Mouse (Mus musculus) neural tube, embryonic 15.5 days (tissue): ENCODE measurements around the gene Tcf15. TPM values are rescaled to one million over a fixed set of nuclear protein-coding genes. Genes with fewer than 3 reads are reported as not detected.

Source experiments
- ATAC-seq: fragments of 200-750 bp; cut with Nextera tagmentation; 2 replicates; pipeline ENCODE4 v1.8.0; 2017; ENCODE audit warnings: mild to moderate bottlenecking, moderate TSS enrichment, moderate library complexity; ENCODE audit not compliant: low FRiP score
- H3K27ac ChIP-seq: fragments of 300-500 bp; sonication (generic); replicated peaks from 2 replicates; pipeline ENCODE4 v1.5.1; 2015; ENCODE audit warnings: mild to moderate bottlenecking, inconsistent platforms
- H3K27me3 ChIP-seq: fragments of 300-500 bp; sonication (generic); replicated peaks from 2 replicates; pipeline ENCODE4 v1.6.1; 2015; ENCODE audit warnings: inconsistent platforms
- H3K36me3 ChIP-seq: fragments of 300-500 bp; sonication (generic); 2 replicates; pipeline ENCODE4 v1.6.1; 2015; ENCODE audit warnings: inconsistent platforms
- H3K4me1 ChIP-seq: fragments of 300-500 bp; sonication (generic); 2 replicates; pipeline ENCODE4 v1.6.1; 2015; ENCODE audit warnings: inconsistent platforms
- H3K4me2 ChIP-seq: fragments of 300-500 bp; sonication (generic); 2 replicates; pipeline ENCODE4 v1.6.1; 2015; ENCODE audit warnings: inconsistent platforms, mild to moderate bottlenecking, moderate library complexity
- H3K4me3 ChIP-seq: fragments of 300-500 bp; sonication (generic); replicated peaks from 2 replicates; pipeline ENCODE4 v1.5.1; 2015; ENCODE audit warnings: mild to moderate bottlenecking, inconsistent platforms
- H3K9ac ChIP-seq: fragments of 300-500 bp; sonication (generic); replicated peaks from 2 replicates; pipeline ENCODE4 v1.6.1; 2015; ENCODE audit warnings: mild to moderate bottlenecking, inconsistent platforms
- H3K9me3 ChIP-seq: fragments of 300-500 bp; sonication (generic); replicated peaks from 2 replicates; pipeline ENCODE4 v1.6.1; 2016; ENCODE audit warnings: inconsistent platforms
- WGBS: fragments of 180-500 bp; shearing (Covaris S2); methylation state at CpG from one replicate; pipeline ENCODE4 v1.1.7; 2015; ENCODE audit warnings: mixed read lengths; 5-methylcytosine and 5-hydroxymethylcytosine counted together
- polyA plus RNA-seq: library from polyadenylated mRNA; unstranded; fragments of >200 nt; fragmentation: Nextera tagmentation; extraction: Ambion mirVana; gene quantifications from 2 replicates; pipeline ENCODE4 v1.2.1, GENCODE M21; 2015

The Tcf15 gene
- 2.1 and 4.0 TPM in 2 replicates for polyA plus RNA-seq

DNA sequence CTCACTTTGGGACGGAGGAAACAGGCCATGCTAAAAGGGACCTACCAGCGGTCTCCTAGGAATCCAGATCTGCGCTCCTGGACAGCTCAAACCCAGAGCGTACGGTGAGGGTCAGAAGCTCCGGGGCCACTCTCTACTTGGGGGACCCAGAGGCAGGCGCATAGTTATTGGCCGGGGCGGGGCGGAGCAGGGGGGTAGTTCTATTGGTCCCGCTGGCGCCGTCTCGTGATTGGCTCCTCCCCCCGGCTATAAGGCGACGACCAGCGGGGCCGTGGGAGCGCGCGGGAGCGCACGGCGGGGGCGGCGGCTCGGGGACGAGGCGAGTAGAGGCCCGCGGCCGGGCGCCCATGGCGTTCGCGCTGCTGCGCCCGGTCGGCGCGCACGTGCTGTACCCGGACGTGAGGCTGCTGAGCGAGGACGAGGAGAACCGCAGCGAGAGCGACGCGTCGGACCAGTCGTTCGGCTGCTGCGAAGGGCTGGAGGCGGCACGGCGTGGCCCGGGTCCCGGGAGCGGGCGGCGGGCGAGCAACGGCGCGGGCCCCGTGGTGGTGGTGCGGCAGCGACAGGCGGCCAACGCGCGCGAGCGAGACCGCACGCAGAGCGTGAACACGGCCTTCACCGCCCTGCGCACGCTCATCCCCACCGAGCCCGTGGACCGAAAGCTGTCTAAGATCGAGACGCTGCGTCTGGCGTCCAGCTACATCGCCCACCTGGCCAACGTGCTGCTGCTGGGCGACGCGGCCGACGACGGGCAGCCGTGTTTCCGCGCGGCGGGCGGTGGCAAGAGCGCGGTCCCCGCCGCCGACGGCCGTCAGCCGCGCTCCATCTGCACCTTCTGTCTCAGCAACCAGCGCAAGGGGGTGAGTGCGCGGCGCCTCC lies at the start of gene Tcf15:
Gene Tcf15 (plus strand): TSS at position 283 of the 879 bp plus-strand sequence.
- peaks cover 25% of the 10 kb centered on the region for H3K27me3 ChIP-seq
- H3K4me2 ChIP-seq = peak within 1 kb of the TSS; percentile 67
- peak within 1 kb of the TSS; percentile 44 for H3K4me3 ChIP-seq
- H3K9me3 ChIP-seq = no peaks in the 10 kb centered on the region
- under 1% methylated on average over 113 of the region's 118 CpGs for WGBS
- peak within 1 kb of the TSS; percentile 27; the same call in 1 of the 2 replicates for H3K9ac ChIP-seq
- H3K4me1 ChIP-seq = peaks cover 39% of the 10 kb centered on the region
- no peaks in the 10 kb centered on the region for H3K36me3 ChIP-seq
- ATAC-seq = peak; percentile 66
- H3K27ac ChIP-seq = no peak within 1 kb of the TSS

DNA sequence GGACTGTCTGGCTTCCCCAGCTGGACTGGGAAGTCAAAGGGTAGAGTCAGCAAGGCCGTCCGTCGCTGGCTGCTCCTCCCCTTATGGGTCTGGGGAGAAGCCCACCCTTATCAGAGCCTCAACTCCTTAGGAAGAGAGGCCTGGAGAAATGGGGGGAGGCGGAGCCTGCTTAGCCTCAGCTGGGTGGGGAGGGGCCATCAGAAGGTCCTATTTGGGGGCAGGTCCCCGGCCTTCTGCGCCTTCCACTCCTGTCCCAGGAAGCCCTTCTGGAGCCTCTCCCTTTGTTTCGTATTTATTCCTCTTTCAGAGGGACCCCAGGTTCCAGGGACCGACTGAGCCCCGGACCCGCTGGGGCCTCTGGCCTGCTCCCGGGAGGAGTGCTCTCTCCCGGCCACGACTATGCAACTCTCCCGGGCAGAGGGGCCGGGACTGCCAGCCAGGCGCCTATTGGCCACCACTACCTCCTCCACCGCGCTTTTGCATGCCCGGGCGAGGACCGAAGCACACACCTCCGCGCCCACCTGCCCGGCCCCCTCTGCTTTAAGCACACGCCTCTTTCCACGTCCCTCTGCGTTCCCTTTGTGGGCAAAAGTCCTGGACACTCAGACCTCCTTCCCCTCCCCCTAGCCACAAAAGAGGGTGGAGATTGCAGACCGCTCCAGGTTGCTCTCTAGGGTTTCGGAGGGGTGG lies 48.4 kb upstream of the Tcf15 start:
- Histone ChIP-seq H3K9ac (no peak overlapping the region), H3K27me3 (peaks cover 12% of the 10 kb centered on the region), H3K4me3 (no peak overlapping the region), H3K4me2 (no peak overlapping the region), H3K36me3 (no peaks in the 10 kb centered on the region), H3K27ac (no peak overlapping the region), H3K9me3 (no peaks in the 10 kb centered on the region), H3K4me1 (peaks cover 59% of the 10 kb centered on the region)
- no peak for ATAC-seq
- WGBS = 8% methylated on average over 29 of the region's 29 CpGs

DNA sequence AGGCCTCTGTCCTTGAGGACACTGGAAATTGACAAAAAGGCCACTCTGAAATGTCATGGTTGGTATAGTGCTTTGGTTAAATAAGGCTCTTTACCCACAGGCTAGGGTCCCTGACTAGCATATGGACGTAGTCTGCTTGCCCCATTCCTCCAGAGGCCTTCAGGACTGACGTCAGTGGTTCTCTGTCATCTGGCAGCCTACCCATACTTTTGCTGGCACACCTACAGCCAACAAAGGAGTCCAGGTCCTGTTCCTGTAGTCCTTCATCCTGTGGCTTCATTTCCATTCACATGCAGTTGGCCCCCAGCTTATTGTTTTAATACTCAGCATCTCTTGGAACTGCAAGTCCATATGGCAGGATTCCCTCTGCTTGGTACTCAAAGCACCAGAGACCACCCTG lies 46.4 kb upstream of the Tcf15 start:
- Histone ChIP-seq H3K9me3 (no peaks in the 10 kb centered on the region), H3K4me1 (peaks cover 46% of the 10 kb centered on the region), H3K36me3 (no peaks in the 10 kb centered on the region), H3K4me3 (no peak overlapping the region), H3K27me3 (peaks cover 12% of the 10 kb centered on the region), H3K9ac (no peak overlapping the region), H3K4me2 (no peak overlapping the region), H3K27ac (no peak overlapping the region)
- no peak for ATAC-seq
- WGBS = 37% methylated on average over 2 of the region's 2 CpGs

DNA sequence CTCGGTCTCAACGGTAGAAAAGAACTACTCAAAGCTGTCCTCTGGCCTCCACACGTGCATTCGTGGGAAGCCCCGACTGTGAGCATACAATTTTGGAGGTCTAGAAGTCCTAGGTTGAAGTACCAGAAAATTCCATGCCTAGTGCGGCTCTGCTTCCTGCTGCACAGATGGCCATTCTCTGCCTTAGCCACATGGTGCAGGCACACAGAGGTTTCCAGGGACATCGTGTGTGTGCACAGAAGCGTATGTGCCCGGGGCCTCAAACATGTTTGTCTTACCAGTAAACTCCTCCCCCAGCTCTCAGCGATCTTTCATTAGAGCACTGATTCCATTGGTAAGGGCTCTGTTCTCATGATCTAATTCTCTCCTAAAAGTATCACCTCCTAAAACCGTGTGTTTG lies 45.4 kb upstream of the Tcf15 start:
- no peak overlapping the region; the same call in 1 of the 2 replicates for H3K27ac ChIP-seq
- no peak for ATAC-seq
- H3K4me1 ChIP-seq = peaks cover 50% of the 10 kb centered on the region
- WGBS = 55% methylated on average over 11 of the region's 11 CpGs
- H3K27me3 ChIP-seq = peaks cover 10% of the 10 kb centered on the region
- no peaks in the 10 kb centered on the region for H3K36me3 ChIP-seq
- no peaks in the 10 kb centered on the region for H3K9me3 ChIP-seq
- no peak overlapping the region for H3K4me2 ChIP-seq
- no peak overlapping the region for H3K9ac ChIP-seq
- H3K4me3 ChIP-seq = no peak overlapping the region

DNA sequence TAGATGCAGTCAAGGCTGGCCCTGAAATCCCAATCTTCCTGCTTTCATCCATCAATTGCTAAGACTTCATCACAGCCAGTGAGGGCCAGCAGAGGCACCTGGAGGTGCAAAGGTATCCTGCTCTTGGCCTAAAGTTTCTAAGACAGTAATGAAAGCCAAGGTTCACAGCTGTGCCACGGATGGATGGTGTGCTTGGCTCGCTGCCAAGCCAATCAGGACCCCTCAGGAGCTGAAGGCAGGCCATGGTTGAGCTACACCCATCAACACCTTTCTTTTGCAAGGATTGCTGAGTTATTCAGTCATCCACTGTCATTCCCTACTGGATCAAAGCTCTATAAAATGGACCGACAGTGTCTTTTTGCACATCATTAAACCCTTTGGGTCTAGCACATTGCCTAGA lies 43.8 kb upstream of the Tcf15 start:
- ATAC-seq = no peak

DNA sequence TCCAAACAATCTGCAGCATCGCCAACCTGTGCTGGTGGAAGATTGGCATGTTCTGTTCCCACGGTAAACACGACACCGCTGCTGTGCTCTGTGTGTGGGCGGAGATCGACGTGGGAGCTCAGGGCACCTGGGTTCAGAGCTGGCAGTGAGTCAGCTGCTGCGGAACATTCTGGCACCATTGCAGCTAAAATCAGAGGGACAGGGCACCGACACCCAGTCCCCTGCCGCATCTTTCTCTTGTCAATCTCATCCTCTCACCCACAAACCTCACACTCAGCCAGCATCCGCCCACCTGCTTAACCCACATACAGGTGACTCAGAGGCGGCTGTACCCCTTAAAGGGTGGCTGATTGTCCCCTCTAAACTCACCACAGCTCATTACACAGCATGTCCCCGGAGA lies 41.6 kb upstream of the Tcf15 start:
- H3K4me3 ChIP-seq = no peak overlapping the region
- H3K9ac ChIP-seq = no peak overlapping the region
- H3K27me3 ChIP-seq = no peaks in the 10 kb centered on the region
- WGBS = 73% methylated on average over 13 of the region's 13 CpGs
- ATAC-seq = no peak
- H3K36me3 ChIP-seq = no peaks in the 10 kb centered on the region
- peaks cover 37% of the 10 kb centered on the region for H3K4me1 ChIP-seq
- H3K4me2 ChIP-seq = no peak overlapping the region
- no peak overlapping the region for H3K27ac ChIP-seq
- H3K9me3 ChIP-seq = no peaks in the 10 kb centered on the region

More for the DNA sequence above, 43.8 kb upstream of the Tcf15 start:
- no peak overlapping the region for H3K4me2 ChIP-seq
- H3K27me3 ChIP-seq = peaks cover under 1% of the 10 kb centered on the region; the same call in 1 of the 2 replicates
- no peaks in the 10 kb centered on the region for H3K9me3 ChIP-seq
- no peak overlapping the region for H3K4me3 ChIP-seq
- 30% methylated on average over 3 of the region's 3 CpGs for WGBS
- H3K27ac ChIP-seq = no peak overlapping the region
- H3K4me1 ChIP-seq = peaks cover 34% of the 10 kb centered on the region
- no peaks in the 10 kb centered on the region for H3K36me3 ChIP-seq
- no peak overlapping the region for H3K9ac ChIP-seq

DNA sequence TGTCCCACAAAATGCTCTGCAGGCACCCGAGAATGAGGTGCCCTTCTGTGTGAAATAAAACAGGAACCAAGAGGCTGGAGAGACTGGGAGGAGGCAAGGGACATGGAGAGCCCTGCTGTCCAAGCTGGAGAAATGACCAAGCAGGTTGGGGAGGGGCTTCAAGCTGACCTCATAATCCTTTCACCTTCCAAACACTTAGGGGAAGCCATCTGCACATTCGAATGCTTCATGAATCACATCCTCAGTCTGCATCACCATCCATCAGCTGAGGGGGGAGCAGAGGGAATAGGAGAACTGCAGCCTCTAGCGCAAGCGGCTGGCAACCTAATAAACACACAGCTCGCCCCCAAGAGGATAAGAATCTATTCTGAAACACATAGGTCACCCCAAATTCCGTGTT lies 41.0 kb upstream of the Tcf15 start:
- Histone ChIP-seq H3K9ac (no peak overlapping the region), H3K27me3 (no peaks in the 10 kb centered on the region), H3K27ac (no peak overlapping the region), H3K4me3 (no peak overlapping the region), H3K4me2 (no peak overlapping the region), H3K9me3 (no peaks in the 10 kb centered on the region), H3K36me3 (no peaks in the 10 kb centered on the region), H3K4me1 (peaks cover 36% of the 10 kb centered on the region)
- ATAC-seq = no peak
- WGBS = 34% methylated on average over 6 of the region's 6 CpGs

DNA sequence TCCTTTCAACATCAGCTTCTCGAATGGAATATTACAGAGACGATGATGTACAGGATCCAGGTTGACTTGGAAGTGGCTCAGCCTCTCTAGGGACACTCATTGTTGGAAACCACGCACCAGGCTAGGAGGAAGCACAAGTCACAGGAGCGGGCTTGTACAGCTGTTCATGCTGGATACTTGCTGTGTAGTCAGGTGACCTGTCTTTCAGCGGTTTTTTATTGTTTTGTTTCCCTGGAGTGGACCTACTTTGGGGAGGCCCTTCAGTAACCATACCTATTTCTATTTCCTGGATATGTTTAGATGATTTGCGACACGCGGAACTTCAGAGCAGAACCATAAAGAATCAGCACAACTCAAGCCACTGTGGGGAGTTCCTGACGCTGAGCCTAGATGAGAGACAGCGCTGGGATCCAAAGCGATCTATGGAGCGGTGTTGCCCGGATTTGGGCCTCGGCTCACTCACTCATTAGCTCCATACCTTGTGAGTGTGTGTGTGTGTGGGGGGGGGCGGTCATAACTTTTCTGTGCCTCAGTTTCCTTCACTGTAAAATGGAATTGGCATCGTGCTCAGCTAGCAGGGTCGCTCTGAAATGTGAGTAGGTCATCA lies 38.5 kb upstream of the Tcf15 start:
- peak; percentile 35 for ATAC-seq

DNA sequence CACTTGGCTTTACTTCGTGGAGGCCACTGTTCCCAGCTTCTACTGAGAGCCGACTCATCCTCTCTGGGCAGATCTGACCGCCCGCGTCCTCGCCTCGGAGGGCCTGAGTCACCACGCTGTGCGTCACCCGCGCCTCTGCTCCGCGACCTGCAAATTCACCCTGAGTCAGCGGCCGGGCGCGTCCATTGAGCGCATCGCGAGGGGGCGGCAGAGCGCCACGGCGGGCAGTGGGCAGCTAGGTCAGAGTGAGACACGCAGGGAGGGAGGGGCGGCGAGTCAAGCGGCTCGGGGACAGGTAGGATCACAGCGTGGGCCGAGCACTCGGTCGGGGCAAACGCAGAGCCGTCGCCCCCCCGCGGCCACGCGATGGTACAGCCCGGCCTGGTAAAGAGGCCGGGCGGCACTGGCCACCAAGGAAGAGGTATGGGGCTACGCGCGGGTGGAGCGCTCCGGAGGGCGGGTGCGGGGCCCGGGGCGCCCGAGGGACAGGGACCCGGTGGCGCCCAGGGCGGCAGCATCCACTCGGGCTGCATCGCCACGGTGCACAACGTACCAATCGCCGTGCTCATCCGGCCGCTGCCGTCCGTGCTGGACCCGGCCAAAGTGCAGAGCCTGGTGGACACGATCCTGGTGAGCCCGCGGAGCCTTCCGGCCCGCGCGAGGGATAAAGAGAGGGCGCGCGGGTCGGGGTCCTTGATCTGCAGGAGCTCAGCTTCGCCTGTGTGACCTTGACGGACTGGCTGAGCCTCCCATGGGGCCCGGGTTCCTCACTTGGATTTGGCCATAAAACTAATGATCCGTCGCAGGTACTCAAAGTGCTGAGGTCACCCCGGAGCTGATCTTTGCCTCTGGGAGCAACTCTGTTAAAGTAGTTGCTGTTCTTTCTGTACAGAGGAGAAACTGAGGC lies 37.8 kb upstream of the Tcf15 start, which contains the start of gene Srxn1:
Gene Srxn1 (plus strand): TSS at position 199 of the 907 bp plus-strand sequence.
- peak within 1 kb of the TSS; percentile 71 for H3K27ac ChIP-seq
- under 1% methylated on average over 83 of the region's 84 CpGs for WGBS

More for the DNA sequence above, 38.5 kb upstream of the Tcf15 start:
- peak overlapping the region; percentile 73 for H3K4me2 ChIP-seq
- H3K36me3 ChIP-seq = no peaks in the 10 kb centered on the region
- WGBS = 13% methylated on average over 17 of the region's 17 CpGs
- peak overlapping the region; percentile 66 for H3K4me3 ChIP-seq
- H3K9ac ChIP-seq = peak overlapping the region; percentile 82
- peak overlapping the region; percentile 71 for H3K27ac ChIP-seq
- no peaks in the 10 kb centered on the region for H3K9me3 ChIP-seq
- H3K27me3 ChIP-seq = no peaks in the 10 kb centered on the region
- H3K4me1 ChIP-seq = peaks cover 32% of the 10 kb centered on the region

DNA sequence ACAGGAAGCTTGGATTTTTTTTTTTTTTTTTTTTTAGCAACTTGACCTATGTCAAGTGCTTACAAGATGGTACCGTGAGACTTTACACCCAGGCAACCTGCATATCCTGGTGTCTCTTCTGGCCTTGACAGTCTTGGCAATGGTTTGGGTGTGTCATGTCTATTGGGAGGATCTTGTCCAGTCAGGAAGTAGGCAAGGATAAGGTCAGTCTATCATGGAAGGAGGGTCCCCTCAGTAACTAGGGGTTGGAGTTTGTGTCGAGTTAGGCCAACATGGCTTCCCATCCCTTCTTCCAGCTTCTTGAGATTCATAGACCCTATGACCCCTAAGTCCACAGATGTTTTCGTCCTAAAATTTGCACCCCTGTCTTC lies 37.2 kb upstream of the Tcf15 start:
- 95% methylated on average over 3 of the region's 3 CpGs for WGBS
- peaks cover 32% of the 10 kb centered on the region for H3K4me1 ChIP-seq
- H3K27ac ChIP-seq = no peak overlapping the region
- H3K36me3 ChIP-seq = no peaks in the 10 kb centered on the region
- ATAC-seq = no peak
- no peaks in the 10 kb centered on the region for H3K27me3 ChIP-seq
- H3K4me3 ChIP-seq = peak overlapping the region; percentile 66
- no peaks in the 10 kb centered on the region for H3K9me3 ChIP-seq
- H3K4me2 ChIP-seq = peak overlapping the region; percentile 73
- no peak overlapping the region; the same call in 1 of the 2 replicates for H3K9ac ChIP-seq

More for the DNA sequence above, 37.8 kb upstream of the Tcf15 start, which contains the start of gene Srxn1:
- Histone ChIP-seq H3K9ac (peak within 1 kb of the TSS; percentile 82), H3K36me3 (no peaks in the 10 kb centered on the region), H3K27me3 (no peaks in the 10 kb centered on the region), H3K4me3 (peak within 1 kb of the TSS; percentile 66), H3K9me3 (no peaks in the 10 kb centered on the region), H3K4me2 (peak within 1 kb of the TSS; percentile 73), H3K4me1 (peaks cover 32% of the 10 kb centered on the region)
- peak; percentile 84 for ATAC-seq

DNA sequence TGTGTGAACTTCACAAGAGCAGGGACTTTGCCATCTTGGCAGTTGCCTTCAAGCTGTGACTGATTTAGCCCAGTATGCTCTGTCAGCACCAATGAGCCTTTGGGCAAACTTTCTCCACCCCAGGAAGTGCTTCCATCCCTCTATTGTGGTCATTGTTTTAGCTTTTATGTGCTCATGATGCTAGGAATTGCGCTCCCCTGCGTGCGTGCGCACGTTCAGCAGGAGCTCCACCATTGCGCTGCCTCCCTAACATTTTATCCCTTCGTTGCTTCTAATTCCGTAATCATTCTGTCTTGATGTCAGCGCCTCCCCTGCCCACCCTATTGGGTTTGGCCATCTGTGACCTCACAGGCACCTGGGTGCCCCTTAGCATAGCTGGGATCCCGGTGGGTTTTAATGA lies 36.8 kb upstream of the Tcf15 start:
- Histone ChIP-seq H3K27ac (no peak overlapping the region), H3K36me3 (no peaks in the 10 kb centered on the region), H3K4me1 (peaks cover 32% of the 10 kb centered on the region), H3K4me2 (peak overlapping the region; percentile 73), H3K9ac (no peak overlapping the region), H3K9me3 (no peaks in the 10 kb centered on the region), H3K4me3 (peak overlapping the region; percentile 66; the same call in 1 of the 2 replicates), H3K27me3 (no peaks in the 10 kb centered on the region)
- ATAC-seq = no peak
- 82% methylated on average over 10 of the region's 10 CpGs for WGBS
